Mouse (Mus musculus): ENCODE measurements around the gene Gm10553.
"Not testable (repeated sequence)": the region's sequence is repeated elsewhere in the genome, so short reads cannot be mapped to it uniquely, and the experiment has no call there.

- TF ChIP-seq GATA1 (IDR thresholded peaks at IDR 0.05; ENCODE audit: borderline replicate concordance, low read length); TAL1 (conservative IDR thresholded peaks at IDR 0.05; ENCODE audit: low read depth, low read length): not testable (repeated sequence)
These were observed 12.3 kb downstream of the Gm10553 start for GRCm38 (mm10) chr1:85112266-85112665.

Data from G1E (cell line).